Mouse (Mus musculus) thymus, adult 18-20 months (tissue): ENCODE measurements around the gene Ddo.

Experiments used
- DNase-seq, 2 experiments: peaks; one replicate each; pipeline ENCODE4 v3.0.0; 2022; ENCODE audit warnings: mixed read lengths in 2 of 2

Ddo gene

GRCm38 (mm10) chr10:40629656-40630311, at the start of gene Ddo:
Ddo (plus strand) TSS chr10:40630011.
- DNase-seq = no peak

- no peak for DNase-seq
These were observed 46.1 kb upstream of the Ddo start for GRCm38 (mm10) chr10:40583584-40584255.

DNA sequence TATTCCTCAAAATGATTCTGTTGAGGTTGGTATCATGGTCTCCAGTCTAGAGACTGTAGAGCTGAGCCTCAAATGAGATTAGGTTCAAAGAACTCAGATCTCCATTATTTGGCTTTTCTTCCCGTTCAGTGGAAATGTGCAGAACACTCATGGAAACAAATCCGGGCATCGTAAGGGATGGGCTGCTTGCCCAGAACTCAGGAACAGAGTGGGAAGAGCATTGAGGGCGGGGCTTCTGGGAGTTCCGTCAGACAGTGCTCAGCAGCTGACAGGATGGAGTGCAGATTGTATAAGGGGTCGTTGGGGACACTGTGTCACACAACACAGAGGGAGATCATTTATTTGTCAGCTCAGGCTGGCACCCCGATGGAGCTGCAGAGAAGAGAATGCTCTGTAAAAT, 37.6 kb upstream of the Ddo start:
- DNase-seq = no peak

DNA sequence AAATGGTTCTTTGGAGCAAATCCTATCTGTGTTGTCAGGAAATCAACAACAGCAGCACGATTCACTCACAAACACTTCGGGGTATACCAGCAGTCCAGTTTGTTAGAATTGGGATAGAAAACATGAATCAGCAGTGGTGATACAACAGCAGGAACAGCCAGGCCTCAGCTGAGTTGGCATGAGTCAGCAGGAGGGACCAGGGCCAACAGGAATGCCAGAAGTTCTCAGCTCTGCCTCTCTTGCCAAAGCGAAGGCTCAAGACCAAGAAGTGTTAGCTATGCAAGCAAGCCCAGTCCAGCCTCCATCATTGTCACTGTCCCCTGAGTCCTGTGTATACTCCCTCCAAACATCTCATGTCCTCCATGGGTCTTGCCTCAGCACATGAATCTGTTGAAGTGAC, 32.6 kb upstream of the Ddo start:
- DNase-seq = no peak

DNA sequence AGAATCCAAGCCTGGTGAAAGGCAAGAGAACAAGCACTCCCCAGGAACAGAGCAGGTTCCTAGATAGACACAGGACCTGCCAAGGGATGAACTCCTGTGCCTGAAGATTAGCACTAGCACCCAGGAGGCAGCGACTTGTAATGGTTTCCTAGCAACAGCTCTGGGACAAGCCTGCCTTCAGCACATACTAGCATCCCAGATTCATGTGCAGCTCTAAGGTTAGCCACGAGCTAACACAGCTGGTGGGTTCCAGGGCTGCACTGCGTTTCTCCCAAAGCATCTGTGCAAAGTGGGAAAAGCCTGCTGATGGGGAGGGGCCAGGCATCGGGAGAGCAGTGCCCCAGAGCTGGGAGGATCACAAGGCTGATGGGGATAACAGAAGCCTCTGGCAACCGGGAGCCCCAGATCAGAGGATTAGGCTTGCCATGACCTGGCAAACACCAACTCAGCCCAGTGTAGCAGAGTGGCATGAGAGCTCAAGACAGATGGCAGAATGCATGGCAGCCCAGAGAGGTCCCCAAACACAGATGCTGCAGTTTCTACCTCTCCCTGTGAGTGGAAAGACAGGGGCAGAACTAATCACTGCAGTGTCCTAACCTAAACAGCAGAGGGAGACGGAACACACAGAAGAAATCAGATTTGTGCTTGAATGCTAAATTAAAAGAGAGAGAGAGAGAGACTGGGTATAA, 25.0 kb upstream of the Ddo start:
- no peak for DNase-seq

GRCm38 (mm10) chr10:40617973-40618372, 11.8 kb upstream of the Ddo start:
- DNase-seq = no peak

- DNase-seq = no peak
These were observed 10.1 kb upstream of the Ddo start for GRCm38 (mm10) chr10:40619760-40620159.

- peak in 1 of 2 experiments; percentile 27 for DNase-seq
These were observed 671 bp upstream of the Ddo start for GRCm38 (mm10) chr10:40629140-40629539.

DNA sequence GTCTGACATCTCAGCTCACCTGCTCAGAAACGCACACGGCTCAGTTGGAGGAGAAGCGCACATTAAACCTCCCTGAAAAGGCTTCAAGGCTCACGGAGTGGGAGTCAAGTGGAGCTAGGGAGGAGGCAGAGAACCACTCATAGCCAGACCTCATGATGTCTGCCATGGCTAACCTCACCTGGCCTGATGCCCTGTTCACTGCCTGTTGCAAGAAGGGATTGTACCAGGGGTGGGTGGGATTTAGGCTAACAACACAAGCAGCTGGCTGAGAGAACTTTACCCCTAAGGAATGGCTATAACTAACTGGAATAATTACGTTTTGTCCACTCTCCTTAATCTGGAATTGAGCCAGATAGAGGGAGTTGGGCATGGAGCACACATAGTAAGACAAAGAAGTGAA, 646 bp downstream of the Ddo start:
- no peak for DNase-seq

- DNase-seq = no peak
These were observed 1.1 kb downstream of the Ddo start for GRCm38 (mm10) chr10:40630961-40631360.

GRCm38 (mm10) chr10:40632087-40632486, 2.3 kb downstream of the Ddo start:
- DNase-seq = no peak

GRCm38 (mm10) chr10:40637331-40637730, 7.5 kb downstream of the Ddo start:
- no peak for DNase-seq

GRCm38 (mm10) chr10:40638276-40638675, 8.5 kb downstream of the Ddo start:
- DNase-seq = no peak

- no peak for DNase-seq
These were observed 9.3 kb downstream of the Ddo start for GRCm38 (mm10) chr10:40638823-40639819.

DNA sequence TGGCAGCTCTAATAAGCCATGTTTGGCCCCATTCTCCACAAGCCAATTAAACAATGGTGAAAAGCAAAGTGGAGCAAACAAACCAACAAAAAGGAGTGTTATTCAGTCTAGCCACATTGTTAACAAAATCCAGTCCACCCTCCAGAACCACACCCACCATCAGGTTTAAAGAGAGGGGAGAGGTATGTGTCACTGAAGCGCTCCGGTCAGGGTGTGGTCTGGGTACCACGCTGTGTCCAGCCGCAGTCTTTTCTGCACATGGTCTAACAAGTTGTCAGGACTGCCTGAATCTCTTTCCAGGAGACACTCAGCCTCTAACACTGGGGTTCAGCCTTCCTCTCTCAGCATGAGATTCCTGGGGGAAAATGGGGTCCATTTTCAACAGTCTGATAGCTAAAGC, 10.6 kb downstream of the Ddo start:
- no peak for DNase-seq

GRCm38 (mm10) chr10:40641901-40642300, 12.1 kb downstream of the Ddo start:
- no peak for DNase-seq

- no peak for DNase-seq
These were observed 13.3 kb downstream of the Ddo start for GRCm38 (mm10) chr10:40643126-40643525.

GRCm38 (mm10) chr10:40644456-40644855, 14.6 kb downstream of the Ddo start:
- DNase-seq = no peak

GRCm38 (mm10) chr10:40645346-40645745, 15.5 kb downstream of the Ddo start:
- no peak for DNase-seq

GRCm38 (mm10) chr10:40648776-40649175, 19.0 kb downstream of the Ddo start:
- no peak for DNase-seq

DNA sequence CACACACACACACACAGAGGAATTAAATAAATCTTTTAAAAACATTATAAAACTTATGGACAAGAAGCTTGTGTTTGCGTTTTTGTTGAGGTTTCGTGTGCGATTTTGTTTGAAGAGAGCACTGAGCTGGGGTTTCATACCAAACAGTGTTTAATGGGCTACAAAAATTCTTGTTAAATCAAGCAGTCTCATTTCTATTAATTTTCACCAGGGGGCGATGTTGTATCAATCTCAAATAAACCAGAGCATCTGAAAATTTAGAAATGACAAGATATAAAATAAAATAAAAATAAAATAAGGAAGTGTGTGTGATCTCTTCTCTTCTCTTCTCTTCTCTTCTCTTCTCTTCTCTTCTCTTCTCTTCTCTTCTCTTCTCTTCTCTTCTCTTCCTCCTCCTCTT, 19.8 kb downstream of the Ddo start:
- DNase-seq = no peak

- no peak for DNase-seq
These were observed 21.9 kb downstream of the Ddo start for GRCm38 (mm10) chr10:40651676-40652075.

DNA sequence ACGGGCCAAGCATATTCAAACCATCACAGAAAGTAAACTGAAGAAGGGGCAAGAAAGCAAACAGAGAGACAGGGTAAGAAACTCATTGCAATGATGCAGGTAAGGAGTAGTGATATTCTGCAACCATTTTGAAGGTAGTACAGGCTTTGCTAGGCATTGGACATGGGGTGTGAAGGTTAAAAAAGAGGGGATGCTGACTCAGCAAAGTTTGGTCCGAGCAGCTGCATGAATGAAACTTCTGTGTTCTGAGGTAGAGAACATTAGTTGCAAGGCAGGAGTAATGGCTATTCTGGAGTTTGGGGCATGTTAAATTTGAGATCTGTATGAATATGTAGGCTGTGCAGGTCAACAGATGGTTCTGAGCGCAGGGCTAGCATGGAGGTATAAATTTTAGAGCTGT, 35.5 kb downstream of the Ddo start:
- DNase-seq = no peak
